Mouse (Mus musculus): Measurements from ENCODE around the gene Itgae. TPM values are rescaled to one million over a fixed set of nuclear protein-coding genes. Genes with fewer than 3 reads are reported as not detected.
"Not testable (repeated sequence)": the region's sequence is repeated elsewhere in the genome, so short reads cannot be mapped to it uniquely, and the experiment has no call there.

Gene Itgae
- polyA plus RNA-seq, 1 experiment from 2014 or later, result 0.37 TPM

GRCm38 (mm10) chr11:73107358-73107757 lies 17.0 kb downstream of the Itgae start:
- not testable (repeated sequence) for H3K27ac ChIP-seq (ENCODE audit: low read length); H3K9ac ChIP-seq (ENCODE audit: low read depth, low read length); H3K36me3 ChIP-seq (ENCODE audit: control insufficient read depth, insufficient read depth, low read length); H3K4me2 ChIP-seq (ENCODE audit: low read depth, low read length); H3K9me3 ChIP-seq (ENCODE audit: control insufficient read depth, low read length); ATAC-seq; H3K4me1 ChIP-seq (ENCODE audit: control insufficient read depth, insufficient read depth, low read length); H3K27me3 ChIP-seq (replicated peaks; ENCODE audit: control insufficient read depth, insufficient read depth, low read length); H3K4me3 ChIP-seq (ENCODE audit: low read length)
- WGBS, result 38% methylated on average over 3 of the region's 3 CpGs

DNA sequence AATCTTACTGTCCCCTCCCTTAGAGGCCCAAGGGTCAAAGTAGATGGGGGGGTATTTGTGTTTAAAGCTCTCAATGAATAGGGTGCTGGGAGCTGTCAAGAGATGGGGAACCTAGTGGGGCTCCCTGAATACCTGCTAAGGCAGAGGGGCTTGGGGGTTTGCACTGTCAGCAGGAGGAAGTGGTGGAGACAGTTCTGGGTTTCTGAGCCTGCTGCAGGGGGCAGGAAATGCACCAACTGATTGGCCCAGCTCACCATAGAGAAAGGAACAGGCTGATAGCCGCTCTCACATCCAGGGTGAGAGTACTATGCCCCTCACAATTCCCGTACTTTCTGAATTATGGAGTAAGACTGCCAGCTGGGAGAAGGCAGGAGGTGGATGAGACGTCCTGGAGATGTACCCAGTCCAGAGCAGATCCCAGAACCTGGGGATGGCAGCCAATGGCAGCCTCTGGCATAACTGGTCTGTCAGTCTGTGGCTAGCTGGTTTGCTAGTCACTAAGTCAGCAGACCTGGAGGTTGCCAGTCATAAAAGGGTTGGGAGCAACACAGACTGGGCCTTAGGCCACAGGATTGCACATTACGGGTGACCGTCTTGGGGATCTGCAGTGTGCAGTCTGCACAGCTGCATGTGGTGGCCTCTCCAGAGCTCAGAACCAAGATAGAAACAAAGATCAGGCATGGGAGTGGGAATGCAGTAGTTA lies 18.0 kb downstream of the Itgae start:
- H3K4me2 ChIP-seq (ENCODE audit: low read depth, low read length), result no peak overlapping the region
- WGBS, result 76% methylated on average over 5 of the region's 5 CpGs
- no peaks in the 10 kb centered on the region for H3K4me1 ChIP-seq (ENCODE audit: control insufficient read depth, insufficient read depth, low read length)
- H3K27ac ChIP-seq (ENCODE audit: low read length), result no peak overlapping the region
- H3K9ac ChIP-seq (ENCODE audit: low read depth, low read length), result no peak overlapping the region
- no peak for ATAC-seq
- no peaks in the 10 kb centered on the region for H3K27me3 ChIP-seq (replicated peaks; ENCODE audit: control insufficient read depth, insufficient read depth, low read length)
- no peak overlapping the region for H3K4me3 ChIP-seq (ENCODE audit: low read length)
- H3K9me3 ChIP-seq (ENCODE audit: control insufficient read depth, low read length), result no peaks in the 10 kb centered on the region
- H3K36me3 ChIP-seq (ENCODE audit: control insufficient read depth, insufficient read depth, low read length), result no peaks in the 10 kb centered on the region

DNA sequence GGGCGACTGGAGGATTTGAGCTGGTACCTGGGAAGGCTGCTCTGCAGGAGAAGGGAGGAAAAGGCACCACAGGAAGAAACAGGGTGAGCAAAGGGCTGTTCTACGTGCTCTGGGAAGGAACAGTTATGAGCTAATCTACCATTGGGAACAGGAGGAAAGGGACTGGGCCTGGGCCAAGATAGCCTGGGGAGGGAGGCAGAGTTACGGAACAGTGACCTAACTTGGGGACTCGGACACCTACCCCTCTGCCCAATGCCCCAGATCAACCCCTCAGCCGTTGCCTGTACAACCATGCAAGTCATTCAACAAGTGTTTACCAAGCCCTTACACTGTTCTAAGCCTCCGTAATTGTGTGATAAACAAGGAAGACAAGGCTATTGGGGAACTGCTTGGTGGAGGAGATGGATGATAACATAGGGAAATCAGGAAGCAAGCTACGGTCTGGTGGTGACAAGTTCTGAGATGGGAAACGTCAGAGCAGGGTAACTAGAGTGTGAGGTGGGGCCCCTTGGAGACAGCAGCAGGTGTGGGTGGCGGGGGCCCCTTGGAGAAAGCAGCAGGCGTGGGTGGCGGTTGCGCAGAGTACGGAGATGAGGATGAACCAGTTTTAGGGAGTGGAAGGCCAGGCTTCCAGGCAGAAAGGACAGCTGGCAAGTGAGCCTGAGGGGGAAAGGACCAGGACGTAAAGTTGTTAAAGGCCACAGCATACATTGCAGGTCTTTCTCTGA lies 18.7 kb downstream of the Itgae start:
- H3K4me2 ChIP-seq (ENCODE audit: low read depth, low read length), result no peak overlapping the region
- ATAC-seq, result no peak
- H3K27me3 ChIP-seq (replicated peaks; ENCODE audit: control insufficient read depth, insufficient read depth, low read length), result no peaks in the 10 kb centered on the region
- no peak overlapping the region for H3K4me3 ChIP-seq (ENCODE audit: low read length)
- no peaks in the 10 kb centered on the region for H3K36me3 ChIP-seq (ENCODE audit: control insufficient read depth, insufficient read depth, low read length)
- WGBS, result 75% methylated on average over 14 of the region's 14 CpGs
- H3K27ac ChIP-seq (ENCODE audit: low read length), result no peak overlapping the region
- H3K4me1 ChIP-seq (ENCODE audit: control insufficient read depth, insufficient read depth, low read length), result no peaks in the 10 kb centered on the region
- H3K9me3 ChIP-seq (ENCODE audit: control insufficient read depth, low read length), result no peaks in the 10 kb centered on the region
- no peak overlapping the region for H3K9ac ChIP-seq (ENCODE audit: low read depth, low read length)

GRCm38 (mm10) chr11:73109941-73110340 lies 19.6 kb downstream of the Itgae start:
- H3K4me1 ChIP-seq (ENCODE audit: control insufficient read depth, insufficient read depth, low read length), result no peaks in the 10 kb centered on the region
- H3K27ac ChIP-seq (ENCODE audit: low read length), result no peak overlapping the region
- no peak overlapping the region for H3K4me3 ChIP-seq (ENCODE audit: low read length)
- no peaks in the 10 kb centered on the region for H3K9me3 ChIP-seq (ENCODE audit: control insufficient read depth, low read length)
- H3K4me2 ChIP-seq (ENCODE audit: low read depth, low read length), result no peak overlapping the region
- 86% methylated on average over 3 of the region's 3 CpGs for WGBS
- H3K27me3 ChIP-seq (replicated peaks; ENCODE audit: control insufficient read depth, insufficient read depth, low read length), result no peaks in the 10 kb centered on the region
- ATAC-seq, result no peak
- no peaks in the 10 kb centered on the region for H3K36me3 ChIP-seq (ENCODE audit: control insufficient read depth, insufficient read depth, low read length)
- no peak overlapping the region for H3K9ac ChIP-seq (ENCODE audit: low read depth, low read length)

- no peak overlapping the region for H3K4me3 ChIP-seq (ENCODE audit: low read length)
- H3K36me3 ChIP-seq (ENCODE audit: control insufficient read depth, insufficient read depth, low read length), result no peaks in the 10 kb centered on the region
- WGBS, result 71% methylated on average over 6 of the region's 6 CpGs
- no peaks in the 10 kb centered on the region for H3K9me3 ChIP-seq (ENCODE audit: control insufficient read depth, low read length)
- no peak overlapping the region for H3K9ac ChIP-seq (ENCODE audit: low read depth, low read length)
- H3K4me1 ChIP-seq (ENCODE audit: control insufficient read depth, insufficient read depth, low read length), result no peaks in the 10 kb centered on the region
- H3K27me3 ChIP-seq (replicated peaks; ENCODE audit: control insufficient read depth, insufficient read depth, low read length), result no peaks in the 10 kb centered on the region
- H3K4me2 ChIP-seq (ENCODE audit: low read depth, low read length), result no peak overlapping the region
- H3K27ac ChIP-seq (ENCODE audit: low read length), result no peak overlapping the region
- ATAC-seq, result no peak
These were observed 21.0 kb downstream of the Itgae start for GRCm38 (mm10) chr11:73111414-73111813.

- no peak for ATAC-seq
These were observed 36.1 kb downstream of the Itgae start for GRCm38 (mm10) chr11:73126495-73126894.

DNA sequence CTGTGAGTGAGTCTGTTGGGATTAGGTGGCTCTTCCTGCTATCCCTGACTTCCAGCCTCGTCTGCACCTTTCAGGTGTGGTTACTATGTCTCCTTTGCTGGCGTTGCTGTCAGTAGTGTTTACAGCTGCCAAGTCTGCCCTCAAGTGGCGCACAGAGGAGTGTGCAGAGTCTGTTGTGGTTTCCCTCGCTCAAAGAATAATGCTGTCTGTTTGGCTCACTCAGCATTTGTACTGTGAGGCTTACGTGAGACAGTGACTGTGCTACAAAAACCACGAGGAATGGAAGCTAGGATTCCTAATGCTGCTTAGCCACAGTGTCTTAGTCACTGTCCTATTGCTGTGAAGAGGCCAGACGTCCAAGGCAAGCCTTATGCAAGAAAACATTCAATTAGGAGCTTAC lies 40.6 kb downstream of the Itgae start:
- H3K27me3 ChIP-seq (replicated peaks; ENCODE audit: control insufficient read depth, insufficient read depth, low read length), result no peaks in the 10 kb centered on the region
- peak; percentile 50; the same call in 1 of the 2 replicates for ATAC-seq
- 76% methylated on average over 7 of the region's 7 CpGs for whole genome bisulfite sequencing

More at GRCm38 (mm10) chr11:73126495-73126894, 36.1 kb downstream of the Itgae start:
- no peaks in the 10 kb centered on the region for H3K36me3 ChIP-seq (ENCODE audit: control insufficient read depth, insufficient read depth, low read length)
- no peak overlapping the region for H3K4me2 ChIP-seq (ENCODE audit: low read depth, low read length)
- WGBS, result 82% methylated on average over 6 of the region's 6 CpGs
- H3K4me1 ChIP-seq (ENCODE audit: control insufficient read depth, insufficient read depth, low read length), result no peaks in the 10 kb centered on the region
- no peak overlapping the region for H3K4me3 ChIP-seq (ENCODE audit: low read length)
- H3K9me3 ChIP-seq (ENCODE audit: control insufficient read depth, low read length), result no peaks in the 10 kb centered on the region
- H3K27me3 ChIP-seq (replicated peaks; ENCODE audit: control insufficient read depth, insufficient read depth, low read length), result no peaks in the 10 kb centered on the region
- no peak overlapping the region for H3K27ac ChIP-seq (ENCODE audit: low read length)
- H3K9ac ChIP-seq (ENCODE audit: low read depth, low read length), result no peak overlapping the region

GRCm38 (mm10) chr11:73132999-73133398 lies 42.6 kb downstream of the Itgae start:
- no peak overlapping the region for H3K4me3 ChIP-seq (ENCODE audit: low read length)
- ATAC-seq, result no peak
- H3K27ac ChIP-seq (ENCODE audit: low read length), result no peak overlapping the region
- H3K4me1 ChIP-seq (ENCODE audit: control insufficient read depth, insufficient read depth, low read length), result peaks cover 20% of the 10 kb centered on the region
- no peak overlapping the region for H3K9ac ChIP-seq (ENCODE audit: low read depth, low read length)
- WGBS, result 89% methylated on average over 6 of the region's 6 CpGs
- H3K27me3 ChIP-seq (replicated peaks; ENCODE audit: control insufficient read depth, insufficient read depth, low read length), result no peaks in the 10 kb centered on the region
- no peaks in the 10 kb centered on the region for H3K36me3 ChIP-seq (ENCODE audit: control insufficient read depth, insufficient read depth, low read length)
- H3K4me2 ChIP-seq (ENCODE audit: low read depth, low read length), result no peak overlapping the region
- H3K9me3 ChIP-seq (ENCODE audit: control insufficient read depth, low read length), result no peaks in the 10 kb centered on the region

More for the DNA sequence above, 40.6 kb downstream of the Itgae start:
- no peak overlapping the region for H3K4me2 ChIP-seq (ENCODE audit: low read depth, low read length)
- H3K9ac ChIP-seq (ENCODE audit: low read depth, low read length), result no peak overlapping the region
- peaks cover 10% of the 10 kb centered on the region for H3K4me1 ChIP-seq (ENCODE audit: control insufficient read depth, insufficient read depth, low read length)
- no peaks in the 10 kb centered on the region for H3K9me3 ChIP-seq (ENCODE audit: control insufficient read depth, low read length)
- no peak overlapping the region for H3K27ac ChIP-seq (ENCODE audit: low read length)
- H3K4me3 ChIP-seq (ENCODE audit: low read length), result no peak overlapping the region
- no peaks in the 10 kb centered on the region for H3K36me3 ChIP-seq (ENCODE audit: control insufficient read depth, insufficient read depth, low read length)

- H3K4me2 ChIP-seq (ENCODE audit: low read depth, low read length), result no peak overlapping the region; the same call in 1 of the 2 replicates
- H3K4me1 ChIP-seq (ENCODE audit: control insufficient read depth, insufficient read depth, low read length), result peaks cover 24% of the 10 kb centered on the region
- H3K9ac ChIP-seq (ENCODE audit: low read depth, low read length), result no peak overlapping the region
- no peak overlapping the region for H3K4me3 ChIP-seq (ENCODE audit: low read length)
- H3K27me3 ChIP-seq (replicated peaks; ENCODE audit: control insufficient read depth, insufficient read depth, low read length), result no peaks in the 10 kb centered on the region
- no peaks in the 10 kb centered on the region for H3K36me3 ChIP-seq (ENCODE audit: control insufficient read depth, insufficient read depth, low read length)
- H3K27ac ChIP-seq (ENCODE audit: low read length), result no peak overlapping the region
- 84% methylated on average over 5 of the region's 5 CpGs for WGBS
- no peak for ATAC-seq
- H3K9me3 ChIP-seq (ENCODE audit: control insufficient read depth, low read length), result no peaks in the 10 kb centered on the region
These were observed 43.8 kb downstream of the Itgae start for GRCm38 (mm10) chr11:73134222-73134621.
